Mouse (Mus musculus) stomach, postnatal 0 days (tissue): ENCODE measurements around the gene Pla2g2c. TPM values are rescaled to one million over a fixed set of nuclear protein-coding genes. Genes with fewer than 3 reads are reported as not detected.

Source experiments
- ATAC-seq: fragments of 200-750 bp; cut with Nextera tagmentation; 2 replicates; pipeline ENCODE4 v1.8.0; 2017; ENCODE audit not compliant: low FRiP score, low TSS enrichment
- DNase-seq: peaks from one replicate; pipeline ENCODE4 v3.0.0-alpha.2; 2016; ENCODE audit warnings: low spot score
- H3K27ac ChIP-seq: fragments of 300-500 bp; sonication (generic); replicated peaks from 2 replicates; pipeline ENCODE4 v1.5.1; 2014; ENCODE audit warnings: mild to moderate bottlenecking, control low read depth
- H3K27me3 ChIP-seq: fragments of 300-500 bp; sonication (generic); 2 replicates; pipeline ENCODE4 v1.6.1; 2014; ENCODE audit warnings: low read length; ENCODE audit not compliant: control insufficient read depth, insufficient read depth
- H3K36me3 ChIP-seq: fragments of 300-500 bp; sonication (generic); 2 replicates; pipeline ENCODE4 v1.6.1; 2014; ENCODE audit warnings: low read length, mixed read lengths; ENCODE audit not compliant: control insufficient read depth, insufficient read depth
- H3K4me1 ChIP-seq: fragments of 300-500 bp; sonication (generic); replicated peaks from 2 replicates; pipeline ENCODE4 v1.6.1; 2014; ENCODE audit warnings: antibody characterized with exemption; ENCODE audit not compliant: control insufficient read depth, insufficient read depth
- H3K4me2 ChIP-seq: fragments of 300-500 bp; sonication (generic); replicated peaks from 2 replicates; pipeline ENCODE4 v1.6.1; 2014; ENCODE audit warnings: low read depth, mild to moderate bottlenecking, control low read depth, moderate library complexity
- H3K4me3 ChIP-seq: fragments of 300-500 bp; sonication (generic); 2 replicates; pipeline ENCODE4 v1.5.1; 2014; ENCODE audit warnings: low read depth, low read length, control low read depth
- H3K9ac ChIP-seq: fragments of 300-500 bp; sonication (generic); 2 replicates; pipeline ENCODE4 v1.6.1; 2014; ENCODE audit warnings: mild to moderate bottlenecking, low read length, control low read depth, mixed read lengths
- H3K9me3 ChIP-seq: fragments of 300-500 bp; sonication (generic); 2 replicates; pipeline ENCODE4 v1.6.1; 2016; ENCODE audit warnings: low read length; ENCODE audit not compliant: control insufficient read depth
- CTCF ChIP-seq: IDR thresholded peaks from 2 replicates; pipeline ENCODE4 v1.5.1; 2016; ENCODE audit warnings: antibody characterized with exemption, low read depth, mild to moderate bottlenecking, moderate library complexity
- EP300 ChIP-seq: optimal IDR thresholded peaks from 2 replicates; pipeline ENCODE3; 2016; ENCODE audit warnings: antibody characterized with exemption
- WGBS: fragments of 180-500 bp; shearing (Covaris S2); extraction: QIAGEN DNeasy Blood & Tissue Kit; methylation state at CpG from one replicate; pipeline ENCODE4 v1.1.7; 2014; 5-methylcytosine and 5-hydroxymethylcytosine counted together
- polyA plus RNA-seq: library from polyadenylated mRNA; unstranded; fragments of >200 nt; fragmentation: Nextera tagmentation; extraction: Ambion mirVana; gene quantifications from 2 replicates; pipeline ENCODE4 v1.2.1, GENCODE M21; 2015

Gene Pla2g2c
- polyA plus RNA-seq, 1 experiment from 2014 or later: 0.30 TPM

DNA sequence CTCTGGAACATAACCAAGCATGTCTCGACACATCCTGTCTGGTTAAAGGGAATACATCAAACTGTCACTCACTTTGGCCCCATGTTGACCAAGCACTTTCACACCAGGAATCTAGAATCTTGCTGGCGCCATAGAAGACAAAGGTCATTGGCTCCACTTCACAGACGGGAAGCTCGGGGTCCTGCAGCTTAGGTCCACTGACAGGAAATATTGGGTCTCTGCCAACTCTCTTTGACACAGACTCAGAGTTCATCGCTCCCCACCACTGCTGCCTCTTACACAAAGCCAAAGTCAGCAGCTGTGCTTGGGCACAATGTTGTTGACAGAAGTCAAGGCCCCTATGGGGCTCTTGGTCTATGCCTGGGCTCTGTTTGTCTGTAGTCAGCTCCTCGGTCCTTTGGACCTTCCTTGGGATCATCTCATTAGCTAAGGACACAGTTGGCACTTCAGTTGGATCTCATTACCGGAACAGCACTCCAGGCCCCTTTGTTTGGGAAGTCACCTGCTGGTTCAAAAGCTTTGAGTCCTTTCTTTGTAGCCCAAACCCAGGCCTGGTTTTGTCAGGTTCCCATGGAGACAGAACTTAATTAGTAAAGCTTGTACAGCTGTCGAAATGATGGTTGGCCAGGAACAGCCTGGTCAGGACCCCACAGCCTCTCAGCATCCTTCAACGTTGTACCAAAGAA lies 4.6 kb downstream of the Pla2g2c start:
- WGBS: 55% methylated on average over 9 of the region's 9 CpGs
- H3K36me3 ChIP-seq: no peaks in the 10 kb centered on the region
- H3K9me3 ChIP-seq: no peaks in the 10 kb centered on the region
- DNase-seq (no peak), ATAC-seq (no peak)
- no peak for TF ChIP-seq CTCF
- no peaks in the 10 kb centered on the region for H3K27me3 ChIP-seq
- peaks cover 2% of the 10 kb centered on the region; the same call in 1 of the 2 replicates for H3K4me1 ChIP-seq
- H3K9ac ChIP-seq: no peak overlapping the region
- H3K27ac ChIP-seq: no peak overlapping the region
- no peak overlapping the region for H3K4me2 ChIP-seq
- no peak overlapping the region for H3K4me3 ChIP-seq

DNA sequence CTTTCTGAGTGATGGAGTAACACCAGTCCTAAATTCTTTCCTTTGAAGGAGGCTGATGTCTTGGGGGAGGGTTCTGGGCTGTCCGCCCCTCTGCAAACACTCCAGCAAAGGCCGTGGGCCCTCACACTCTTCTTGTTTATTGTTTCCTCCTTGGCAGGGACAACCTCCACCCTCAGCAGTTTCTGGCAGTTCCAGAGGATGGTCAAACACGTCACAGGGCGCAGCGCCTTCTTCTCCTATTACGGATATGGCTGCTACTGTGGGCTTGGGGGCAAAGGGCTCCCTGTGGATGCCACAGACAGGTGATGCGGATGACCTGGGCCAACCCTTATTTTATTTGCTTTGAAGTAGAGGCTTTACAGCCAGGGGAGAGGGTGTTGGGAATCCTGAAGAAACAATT lies 9.5 kb downstream of the Pla2g2c start:
- no peaks in the 10 kb centered on the region for H3K27me3 ChIP-seq
- H3K9me3 ChIP-seq: no peaks in the 10 kb centered on the region
- no peak overlapping the region for H3K4me2 ChIP-seq
- H3K4me3 ChIP-seq: no peak overlapping the region
- no peak overlapping the region for H3K27ac ChIP-seq
- DNase-seq (no peak), ATAC-seq (no peak)
- H3K4me1 ChIP-seq: no peaks in the 10 kb centered on the region
- H3K36me3 ChIP-seq: no peaks in the 10 kb centered on the region
- 59% methylated on average over 7 of the region's 7 CpGs for WGBS
- no peak for TF ChIP-seq CTCF
- TF ChIP-seq EP300: no peak
- H3K9ac ChIP-seq: no peak overlapping the region

DNA sequence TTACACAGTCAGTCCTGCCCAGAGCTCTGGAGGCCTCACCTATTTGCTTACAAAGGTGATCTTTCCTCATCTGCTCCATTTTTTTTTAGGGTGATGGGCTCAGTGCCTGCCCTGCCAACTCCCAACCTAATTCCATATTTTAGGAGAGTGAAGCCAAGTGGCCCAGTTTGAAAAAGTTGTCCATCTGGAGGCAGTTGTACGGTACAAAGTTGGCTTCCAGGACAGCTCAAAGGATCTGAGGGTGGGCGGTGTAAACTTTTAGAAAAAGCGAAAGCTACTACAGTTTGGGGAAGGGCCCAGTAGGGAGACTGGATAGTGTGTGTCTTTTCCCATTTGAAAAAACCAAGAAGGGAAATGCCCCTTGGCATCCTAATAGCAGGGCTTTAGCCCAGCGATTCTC lies 10.3 kb downstream of the Pla2g2c start:
- H3K9ac ChIP-seq: no peak overlapping the region
- H3K9me3 ChIP-seq: no peaks in the 10 kb centered on the region
- H3K4me2 ChIP-seq: no peak overlapping the region
- no peaks in the 10 kb centered on the region for H3K36me3 ChIP-seq
- no peak overlapping the region for H3K4me3 ChIP-seq
- no peak overlapping the region for H3K27ac ChIP-seq
- no peaks in the 10 kb centered on the region for H3K27me3 ChIP-seq
- TF ChIP-seq CTCF (no peak), EP300 (no peak)
- no peaks in the 10 kb centered on the region for H3K4me1 ChIP-seq
- WGBS: 87% methylated on average over 4 of the region's 4 CpGs
- no peak for DNase-seq
- ATAC-seq: no peak

DNA sequence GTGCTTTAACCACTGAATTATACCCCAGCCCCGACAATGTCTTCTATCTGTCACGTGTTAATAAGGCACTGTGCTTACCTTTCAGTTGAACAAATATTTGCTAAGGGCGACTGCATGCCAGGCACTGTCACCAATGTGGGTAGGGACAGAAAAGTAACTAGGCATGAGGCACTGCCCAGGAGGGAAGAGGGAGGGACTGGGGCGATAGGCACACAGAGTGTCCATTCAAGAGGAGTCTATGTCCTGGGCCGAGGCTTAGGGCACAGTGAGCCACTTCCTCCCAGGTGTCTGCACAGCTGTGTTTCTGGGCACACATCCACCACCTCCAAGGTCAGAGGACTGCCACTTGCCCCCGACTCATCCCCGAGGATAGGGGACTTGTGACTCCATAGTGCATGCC lies 12.4 kb downstream of the Pla2g2c start, which contains the start of gene Ubxn10:
Gene Ubxn10, minus strand, starts transcription at position 137 of the 400 bp plus-strand sequence.
- Histone ChIP-seq H3K9ac (no peak within 1 kb of the TSS), H3K27me3 (no peaks in the 10 kb centered on the region), H3K4me3 (no peak within 1 kb of the TSS), H3K27ac (peak within 1 kb of the TSS; percentile 82), H3K4me1 (no peaks in the 10 kb centered on the region), H3K36me3 (no peaks in the 10 kb centered on the region), H3K4me2 (no peak within 1 kb of the TSS), H3K9me3 (no peaks in the 10 kb centered on the region)
- TF ChIP-seq EP300 (no peak), CTCF (no peak)
- WGBS: 31% methylated on average over 7 of the region's 7 CpGs
- DNase-seq: peak; percentile 85
- peak; percentile 92 for ATAC-seq

DNA sequence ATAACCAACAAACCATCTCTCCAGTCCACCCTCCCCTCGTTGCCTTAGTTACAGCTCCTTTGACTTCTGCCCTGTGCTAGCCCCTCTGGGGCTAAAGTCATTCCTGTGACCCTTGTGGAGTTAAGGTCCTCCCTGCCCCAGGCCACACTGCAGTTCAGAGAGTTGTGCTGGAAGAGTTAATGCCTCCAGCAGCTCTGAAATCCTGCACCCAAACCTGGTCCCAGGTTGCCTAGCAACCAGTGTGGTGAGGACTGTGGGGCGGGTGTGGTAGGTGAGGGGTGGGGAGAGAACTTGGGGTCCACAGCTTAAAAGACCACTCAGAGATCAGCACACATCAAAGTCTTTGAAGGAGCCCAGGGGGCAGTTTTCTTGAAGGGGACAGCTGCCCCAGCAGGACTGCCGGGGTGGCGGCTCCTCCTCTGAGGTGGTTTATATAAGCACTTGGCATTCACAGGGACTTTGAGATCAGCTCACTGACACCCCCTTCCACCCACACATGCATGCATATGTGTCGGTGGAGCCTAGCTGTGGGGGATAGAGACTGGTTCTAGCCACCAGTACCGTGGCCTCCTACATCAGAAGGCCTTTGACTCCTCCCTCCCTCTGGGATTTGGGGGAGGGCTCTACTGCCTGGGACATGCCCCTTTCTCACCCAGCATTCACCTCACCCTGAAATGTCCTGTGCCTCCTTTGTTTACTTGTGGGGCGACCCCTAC lies 14.7 kb downstream of the Pla2g2c start:
- ATAC-seq (no peak), DNase-seq (peak; percentile 31)
- Histone ChIP-seq H3K9me3 (no peaks in the 10 kb centered on the region), H3K4me1 (no peaks in the 10 kb centered on the region), H3K36me3 (no peaks in the 10 kb centered on the region), H3K27me3 (no peaks in the 10 kb centered on the region), H3K4me2 (no peak overlapping the region), H3K27ac (no peak overlapping the region), H3K9ac (no peak overlapping the region), H3K4me3 (no peak overlapping the region)
- WGBS: 21% methylated on average over 7 of the region's 7 CpGs
- TF ChIP-seq CTCF (no peak), EP300 (no peak)

DNA sequence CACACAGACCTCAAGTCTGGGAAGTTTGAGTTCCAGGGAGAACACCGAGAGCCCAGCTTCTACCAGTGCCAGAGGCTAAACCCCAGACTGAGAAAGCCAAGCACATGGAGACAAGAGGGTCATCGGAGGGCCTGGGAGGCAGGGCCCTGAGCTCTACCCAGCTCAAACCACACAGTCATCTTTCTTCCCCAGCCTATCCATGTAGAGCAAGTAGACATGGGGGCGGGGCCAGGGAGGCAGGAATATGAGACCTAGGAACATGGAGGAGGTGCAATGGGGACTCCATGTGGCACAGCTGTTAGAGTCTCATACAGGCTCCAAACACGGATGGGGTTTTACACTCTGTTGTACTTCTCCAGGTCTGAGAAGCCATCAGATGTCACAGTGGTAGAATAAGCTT lies 21.3 kb downstream of the Pla2g2c start:
- no peak for ATAC-seq
- peak; percentile 61 for DNase-seq
- no peaks in the 10 kb centered on the region for H3K4me1 ChIP-seq
- H3K27me3 ChIP-seq: no peaks in the 10 kb centered on the region
- H3K27ac ChIP-seq: no peak overlapping the region
- H3K9ac ChIP-seq: no peak overlapping the region
- 46% methylated on average over 4 of the region's 4 CpGs for WGBS
- H3K4me3 ChIP-seq: no peak overlapping the region
- no peak for TF ChIP-seq EP300
- TF ChIP-seq CTCF: peak; percentile 27; the same call in 1 of the 2 replicates
- H3K36me3 ChIP-seq: no peaks in the 10 kb centered on the region
- H3K4me2 ChIP-seq: no peak overlapping the region
- H3K9me3 ChIP-seq: no peaks in the 10 kb centered on the region
